Mouse (Mus musculus): Measurements from ENCODE around the gene Actl11.

The Actl11 gene

DNA sequence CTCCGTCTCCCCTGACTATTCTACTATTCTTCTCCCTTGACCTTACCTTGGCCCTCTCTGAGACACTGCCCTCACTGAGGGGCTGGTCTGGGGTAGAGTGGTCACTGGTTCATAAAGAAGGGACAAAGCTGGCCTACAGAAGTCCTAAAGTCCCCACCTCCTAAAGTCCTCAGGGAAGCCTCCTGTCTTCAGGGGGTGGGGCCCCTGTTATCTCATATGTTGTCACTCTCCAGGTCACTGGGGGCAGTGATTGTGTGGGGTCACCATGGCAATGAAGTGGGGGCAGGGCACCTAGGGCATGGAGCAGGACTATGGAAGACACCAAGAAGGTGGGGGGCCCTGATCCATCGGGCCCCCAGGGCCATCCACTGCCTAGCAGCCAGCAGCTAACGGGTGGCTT is at the start of gene Actl11:
Gene Actl11, plus strand, starts transcription at position 301 of the 400 bp plus-strand sequence.
- no peak for DNase-seq (ENCODE audit: low spot score in 2 of 2)

- DNase-seq (ENCODE audit: low spot score in 2 of 2), result no peak
Observed at GRCm38 (mm10) chr9:107880411-107880810, 47.9 kb upstream of the Actl11 start.

GRCm38 (mm10) chr9:107887804-107888266 is 40.4 kb upstream of the Actl11 start, which contains the start of gene Mon1a:
Gene Mon1a (plus strand): TSS chr9:107888151.
- DNase-seq (ENCODE audit: low spot score in 2 of 2), result peak; percentile 74 to 83

DNA sequence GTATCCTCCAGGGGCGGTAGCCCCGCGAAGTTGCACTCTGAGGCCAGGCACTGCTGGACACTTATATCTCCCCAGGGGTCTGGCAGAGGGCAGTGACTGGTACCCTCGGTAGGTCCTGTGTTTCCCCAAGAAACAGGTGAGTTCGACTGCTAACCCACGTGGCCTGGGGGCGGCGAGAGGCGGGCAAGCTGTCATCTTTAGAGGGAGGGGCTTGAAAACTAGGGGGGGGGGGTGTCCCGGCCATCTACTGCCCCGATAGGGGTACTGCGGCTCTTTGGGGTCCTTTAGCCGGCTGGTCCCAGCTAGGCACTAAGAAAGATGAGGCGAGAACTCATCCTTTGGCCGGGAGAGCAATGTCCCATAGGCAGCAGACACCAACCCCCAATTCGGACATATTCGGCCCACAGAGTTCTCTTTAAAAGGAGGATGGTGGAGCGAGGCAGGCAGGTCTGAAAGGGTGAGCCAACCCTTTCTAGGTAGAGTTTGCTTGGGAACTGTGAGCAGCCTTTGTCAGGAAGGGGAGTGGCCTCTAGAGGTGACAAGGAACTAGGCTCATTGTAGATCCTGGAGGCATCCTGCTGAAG is 39.9 kb upstream of the Actl11 start:
- peak in 1 of 2 experiments; percentile 33 for DNase-seq (ENCODE audit: low spot score in 2 of 2)

DNA sequence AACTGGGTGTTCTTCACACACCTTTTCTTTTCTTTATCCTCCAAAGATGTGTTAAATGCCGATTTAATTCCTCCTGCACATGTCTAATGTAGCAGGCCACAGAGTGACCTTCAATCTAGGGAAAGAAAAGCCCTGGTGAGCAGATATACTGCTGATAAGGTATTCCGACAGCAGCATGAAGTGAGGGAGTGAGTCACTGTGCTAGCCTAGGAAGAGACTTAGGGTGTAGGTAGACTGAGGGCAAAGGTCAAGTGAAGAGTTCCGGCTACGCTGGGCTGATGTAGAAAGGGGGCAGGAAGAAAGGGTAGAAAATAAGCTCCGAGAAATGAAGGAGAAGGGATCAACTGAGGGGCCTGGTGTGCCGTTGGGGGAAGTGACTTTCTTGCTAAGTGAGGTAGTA is 38.0 kb upstream of the Actl11 start:
- DNase-seq (ENCODE audit: low spot score in 2 of 2), result no peak

- peak in 1 of 2 experiments; percentile 69 for DNase-seq (ENCODE audit: low spot score in 2 of 2)
Observed at GRCm38 (mm10) chr9:107891023-107891422, 37.2 kb upstream of the Actl11 start.

DNA sequence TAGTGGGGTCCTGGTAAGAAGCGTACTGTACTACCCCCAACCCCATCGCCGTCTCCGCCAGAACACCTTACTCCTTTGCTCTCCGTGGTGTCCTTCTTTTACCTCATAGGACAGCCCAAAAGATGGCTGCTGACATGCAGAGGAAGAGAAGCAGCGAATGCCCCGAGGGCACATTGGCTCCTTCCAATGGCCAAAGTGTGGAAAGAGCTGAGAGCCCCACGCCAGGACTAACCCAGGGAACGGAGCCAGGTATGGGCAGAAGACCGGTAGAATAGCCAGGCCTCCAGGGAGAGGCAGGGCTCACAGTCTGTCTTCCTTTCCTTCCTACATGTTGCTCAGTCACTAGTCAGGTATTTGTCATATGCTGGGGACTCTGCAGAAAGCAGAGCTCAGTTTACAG is 29.7 kb upstream of the Actl11 start:
- no peak for DNase-seq (ENCODE audit: low spot score in 2 of 2)

DNA sequence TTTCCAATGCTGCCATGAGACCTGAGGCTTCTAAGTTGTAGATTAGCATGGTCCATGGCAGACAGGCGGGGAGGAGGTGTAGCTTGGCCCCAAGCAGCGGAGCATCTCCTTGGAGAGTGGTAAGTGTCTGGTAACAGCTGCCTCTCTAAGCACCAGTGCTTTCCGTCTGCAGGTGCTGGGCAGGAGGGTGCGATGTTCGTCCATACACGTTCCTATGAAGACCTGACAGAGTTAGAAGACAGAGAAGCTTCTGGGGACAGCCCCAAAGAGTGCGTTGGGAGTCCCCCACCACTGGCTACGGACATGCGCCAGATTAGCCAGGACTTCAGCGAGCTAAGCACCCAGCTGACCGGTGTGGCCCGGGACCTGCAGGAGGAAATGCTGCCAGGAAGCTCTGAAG is 28.4 kb upstream of the Actl11 start:
- DNase-seq (ENCODE audit: low spot score in 2 of 2), result peak in 1 of 2 experiments; percentile 16

GRCm38 (mm10) chr9:107900840-107901626 is 27.2 kb upstream of the Actl11 start:
- DNase-seq (ENCODE audit: low spot score in 2 of 2), result peak; percentile 49 to 79

DNA sequence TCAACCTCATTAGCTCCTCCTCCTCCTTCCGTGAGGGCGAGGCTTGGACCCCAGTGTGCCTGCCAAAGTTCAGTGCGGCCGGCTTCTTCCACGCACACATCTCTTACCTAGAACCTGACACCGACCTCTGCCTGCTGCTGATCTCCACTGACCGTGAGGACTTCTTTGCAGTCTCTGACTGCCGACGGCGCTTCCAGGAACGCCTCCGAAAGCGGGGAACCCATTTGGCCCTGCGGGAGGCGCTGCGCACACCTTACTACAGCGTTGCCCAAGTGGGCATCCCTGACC is 26.7 kb upstream of the Actl11 start:
- DNase-seq (ENCODE audit: low spot score in 2 of 2), result no peak

GRCm38 (mm10) chr9:107904726-107905125 is 23.5 kb upstream of the Actl11 start:
- DNase-seq (ENCODE audit: low spot score in 2 of 2), result peak; percentile 87 to 91

DNA sequence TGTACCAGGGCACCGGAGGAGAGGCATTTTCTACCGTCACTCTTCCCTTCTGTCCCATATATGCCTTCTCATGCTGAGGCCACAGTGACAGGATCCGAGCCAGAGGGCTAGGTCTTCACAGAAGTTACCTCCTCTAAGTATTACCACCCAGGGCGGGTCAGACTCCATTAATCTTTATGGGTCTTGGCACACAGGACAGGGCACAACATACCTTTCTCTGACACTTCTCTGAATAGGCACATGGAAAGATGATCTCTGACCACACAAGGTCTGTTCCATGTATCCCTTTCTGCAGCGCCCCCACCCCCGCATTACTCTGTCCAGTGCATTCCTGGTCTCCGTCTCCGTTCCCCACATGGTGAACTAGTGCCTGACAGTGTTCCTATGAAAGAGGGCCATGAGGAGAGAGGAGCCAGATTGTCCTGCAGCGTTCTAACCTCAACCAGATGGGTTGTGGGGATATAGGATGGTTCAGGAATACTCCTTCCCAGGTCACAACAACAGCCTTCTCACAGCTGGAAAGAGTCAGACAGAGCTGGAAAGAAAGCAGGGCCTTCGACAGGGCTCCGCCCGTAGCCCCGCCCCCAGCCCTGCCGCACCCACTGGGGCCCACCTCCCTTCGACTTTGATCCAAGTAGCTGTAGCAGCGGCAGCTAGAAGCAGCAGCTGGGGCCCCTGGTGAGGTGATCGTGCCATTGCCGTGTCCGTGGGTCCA is 21.9 kb upstream of the Actl11 start, which contains the start of gene Mst1r:
Gene Mst1r, plus strand, starts transcription at position 622 of the 715 bp plus-strand sequence.
- peak in 1 of 2 experiments; percentile 68 for DNase-seq (ENCODE audit: low spot score in 2 of 2)

DNA sequence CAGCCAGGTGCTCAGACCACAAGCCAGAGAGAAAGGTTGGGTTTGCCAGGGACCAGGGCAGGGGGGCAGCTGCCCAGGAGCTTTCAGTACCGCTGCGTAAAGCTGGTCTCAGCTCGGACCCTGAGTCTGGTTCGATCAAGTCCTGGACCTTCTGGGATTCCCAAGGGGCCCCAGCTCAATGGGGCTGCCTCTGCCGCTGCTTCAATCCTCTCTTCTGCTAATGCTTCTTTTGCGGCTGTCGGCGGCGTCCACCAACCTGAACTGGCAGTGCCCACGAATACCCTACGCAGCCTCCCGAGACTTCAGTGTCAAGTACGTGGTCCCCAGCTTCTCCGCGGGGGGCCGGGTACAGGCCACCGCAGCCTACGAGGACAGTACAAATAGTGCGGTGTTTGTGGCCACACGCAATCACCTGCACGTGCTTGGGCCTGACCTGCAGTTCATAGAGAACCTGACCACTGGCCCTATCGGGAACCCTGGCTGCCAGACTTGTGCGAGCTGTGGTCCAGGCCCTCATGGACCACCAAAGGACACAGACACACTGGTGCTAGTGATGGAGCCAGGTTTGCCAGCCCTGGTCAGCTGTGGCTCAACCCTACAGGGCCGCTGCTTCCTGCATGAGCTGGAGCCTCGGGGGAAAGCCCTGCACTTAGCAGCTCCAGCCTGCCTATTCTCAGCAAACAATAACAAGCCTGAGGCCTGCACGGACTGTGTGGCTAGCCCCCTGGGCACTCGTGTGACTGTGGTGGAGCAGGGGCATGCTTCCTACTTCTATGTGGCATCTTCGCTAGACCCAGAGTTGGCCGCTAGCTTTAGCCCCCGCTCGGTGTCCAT is 21.1 kb upstream of the Actl11 start:
- no peak for DNase-seq (ENCODE audit: low spot score in 2 of 2)

GRCm38 (mm10) chr9:107907801-107908120 is 20.5 kb upstream of the Actl11 start:
- DNase-seq (ENCODE audit: low spot score in 2 of 2), result no peak

- no peak for DNase-seq (ENCODE audit: low spot score in 2 of 2)
Observed at GRCm38 (mm10) chr9:107908410-107909158, 19.7 kb upstream of the Actl11 start.

DNA sequence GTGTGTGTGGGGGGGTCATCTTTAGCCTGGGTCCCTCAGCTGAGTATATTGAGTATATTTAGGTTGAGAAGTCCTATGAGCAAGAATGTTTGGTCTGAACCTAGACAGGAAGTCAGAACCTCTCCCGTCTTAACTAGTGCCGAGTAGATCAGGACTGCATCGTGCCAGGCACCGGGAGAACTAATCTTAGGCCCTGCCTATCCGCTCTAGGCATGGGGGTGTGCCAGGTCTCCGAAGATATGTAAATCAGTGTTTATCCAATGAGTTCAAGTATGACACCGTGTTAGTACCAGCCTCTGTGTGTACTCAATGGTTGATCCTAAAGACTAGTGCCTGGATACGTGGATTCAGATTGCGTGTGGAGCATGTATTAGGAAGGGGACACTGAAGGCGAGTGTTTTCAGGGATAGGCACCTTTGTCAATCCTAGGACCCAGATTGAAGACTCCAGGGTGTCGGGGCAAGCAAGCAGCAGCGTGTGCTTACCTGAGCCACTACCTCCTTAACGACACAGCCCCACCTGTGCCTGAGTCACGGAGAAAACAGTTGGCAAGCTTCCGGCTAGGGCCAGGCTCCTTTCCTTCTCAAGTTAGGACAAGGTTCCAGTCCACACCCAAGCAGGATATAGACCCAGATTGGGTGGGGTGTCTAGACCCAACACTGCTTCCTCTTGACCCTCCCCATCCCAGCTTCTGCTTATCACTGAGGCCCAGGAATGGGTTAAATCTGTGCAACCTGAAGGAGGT is 18.1 kb upstream of the Actl11 start:
- no peak for DNase-seq (ENCODE audit: low spot score in 2 of 2)

DNA sequence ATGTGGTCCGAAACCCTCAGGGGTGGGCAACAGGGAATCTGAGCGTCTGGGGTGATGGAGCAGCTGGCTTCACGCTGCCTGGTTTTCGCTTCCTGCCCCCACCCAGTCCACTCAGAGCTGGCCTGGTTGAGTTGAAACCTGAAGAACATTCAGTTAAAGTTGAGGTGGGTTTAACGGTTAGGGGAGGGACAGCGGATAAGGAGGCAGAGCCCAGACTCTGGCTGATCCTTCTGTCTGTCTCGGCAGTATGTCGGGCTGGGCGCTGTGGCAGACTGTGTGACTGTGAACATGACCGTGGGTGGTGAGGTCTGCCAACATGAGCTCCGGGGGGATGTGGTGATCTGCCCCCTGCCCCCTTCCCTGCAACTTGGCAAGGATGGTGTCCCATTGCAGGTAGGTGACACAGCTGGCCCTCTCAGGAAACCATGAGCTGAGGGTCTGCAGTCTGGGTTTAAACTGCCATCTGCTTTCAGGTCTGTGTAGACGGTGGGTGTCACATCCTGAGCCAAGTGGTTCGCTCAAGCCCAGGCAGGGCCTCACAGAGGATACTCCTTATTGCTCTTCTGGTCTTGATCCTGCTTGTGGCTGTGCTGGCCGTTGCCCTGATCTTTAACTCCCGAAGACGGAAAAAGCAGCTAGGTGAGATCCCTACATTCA is 13.4 kb upstream of the Actl11 start:
- no peak for DNase-seq (ENCODE audit: low spot score in 2 of 2)

DNA sequence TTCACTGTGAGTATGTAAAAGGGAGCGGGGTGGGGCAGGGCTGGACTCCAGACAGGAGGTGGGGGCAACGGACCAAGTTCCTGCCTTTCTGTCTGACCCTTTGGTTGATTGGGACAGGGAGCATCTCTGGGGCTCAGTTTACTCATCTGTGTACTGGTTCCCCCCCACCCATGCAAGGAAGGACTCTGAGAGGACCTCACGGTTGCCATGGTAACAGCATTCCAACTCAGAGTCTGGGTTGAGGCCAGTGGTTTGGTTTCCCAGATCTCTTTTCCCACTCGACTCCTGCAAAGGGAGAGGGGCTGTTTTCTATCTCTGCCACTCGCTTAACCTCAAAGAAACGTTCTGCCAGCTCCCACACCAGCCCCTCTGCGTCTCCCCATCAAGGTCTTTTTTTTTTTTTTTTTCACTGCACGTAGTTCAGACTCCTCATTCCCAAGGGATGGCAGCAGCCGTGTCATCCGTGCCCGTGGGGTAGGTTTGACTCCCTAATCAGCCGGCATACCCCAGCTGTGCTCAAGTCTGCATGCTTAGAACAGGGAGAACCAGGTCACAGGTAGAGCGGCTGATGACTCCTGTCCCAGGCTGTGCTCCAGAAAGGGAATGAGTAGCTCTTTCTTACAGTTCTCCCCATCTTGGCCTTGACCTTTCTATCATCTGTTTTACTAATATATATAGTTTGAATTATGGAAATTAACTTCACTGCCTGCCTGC is 10.2 kb upstream of the Actl11 start:
- no peak for DNase-seq (ENCODE audit: low spot score in 2 of 2)

- DNase-seq (ENCODE audit: low spot score in 2 of 2), result no peak
Observed at GRCm38 (mm10) chr9:107918884-107919283, 9.4 kb upstream of the Actl11 start.

Data from spleen, postnatal 10 days (tissue).